Mouse (Mus musculus) stomach, postnatal 0 days (tissue): Measurements from ENCODE around the gene Eprs.

Experiments used
- CTCF ChIP-seq: IDR thresholded peaks from 2 replicates; pipeline ENCODE4 v1.5.1; 2016; ENCODE audit warnings: antibody characterized with exemption, low read depth, mild to moderate bottlenecking, moderate library complexity
- EP300 ChIP-seq: optimal IDR thresholded peaks from 2 replicates; pipeline ENCODE3; 2016; ENCODE audit warnings: antibody characterized with exemption

DNA sequence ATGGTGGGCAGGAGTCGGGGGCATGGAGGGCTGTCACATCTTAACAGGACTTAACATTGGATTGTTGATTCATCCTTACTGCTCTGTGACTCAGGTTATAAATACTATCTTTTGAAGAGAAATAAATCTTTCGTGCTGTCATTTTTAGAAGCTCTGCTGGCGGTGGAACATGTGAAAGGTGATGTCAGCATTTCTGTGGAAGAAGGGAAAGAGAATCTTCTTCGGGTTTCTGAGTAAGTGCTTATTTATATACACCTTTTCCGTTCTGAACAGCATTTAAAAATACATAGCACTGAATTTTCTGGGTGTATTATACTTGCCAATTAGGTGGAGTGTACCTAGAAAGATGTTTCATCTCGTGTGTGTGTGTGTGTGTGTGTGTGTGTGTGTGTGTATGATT is 4.5 kb downstream of the Eprs start:
- TF ChIP-seq CTCF (no peak), EP300 (no peak)
